Mouse (Mus musculus): ENCODE measurements around the gene Slc51b. TPM values are rescaled to one million over a fixed set of nuclear protein-coding genes. Genes with fewer than 3 reads are reported as not detected.

Slc51b gene
- total RNA-seq, 2 experiments from 2014 or later: not detected

GRCm38 (mm10) chr9:65372449-65372848 lies 50.3 kb downstream of the Slc51b start:
- DNase-seq: peak; percentile 27 to 66

DNA sequence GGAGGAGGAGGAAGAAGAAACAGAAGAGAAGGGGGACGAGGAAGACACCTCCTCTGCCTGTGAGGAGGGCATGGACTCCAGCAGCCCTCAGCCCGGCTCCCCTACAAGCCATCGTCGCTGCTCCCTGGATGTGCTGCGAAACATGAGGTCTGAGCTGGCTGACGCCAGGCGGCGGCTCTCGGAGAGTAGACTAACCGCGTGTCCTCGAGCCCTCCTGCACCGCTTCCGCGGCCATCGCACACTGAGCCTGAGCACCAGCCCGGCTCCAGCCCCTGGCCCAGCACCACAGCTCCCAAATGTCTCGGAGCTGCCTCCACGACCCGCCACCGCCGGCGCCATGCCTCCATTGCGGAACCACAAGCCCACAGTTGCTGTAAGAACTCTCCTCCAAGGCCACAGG lies 51.0 kb downstream of the Slc51b start:
- DNase-seq: no peak

DNA sequence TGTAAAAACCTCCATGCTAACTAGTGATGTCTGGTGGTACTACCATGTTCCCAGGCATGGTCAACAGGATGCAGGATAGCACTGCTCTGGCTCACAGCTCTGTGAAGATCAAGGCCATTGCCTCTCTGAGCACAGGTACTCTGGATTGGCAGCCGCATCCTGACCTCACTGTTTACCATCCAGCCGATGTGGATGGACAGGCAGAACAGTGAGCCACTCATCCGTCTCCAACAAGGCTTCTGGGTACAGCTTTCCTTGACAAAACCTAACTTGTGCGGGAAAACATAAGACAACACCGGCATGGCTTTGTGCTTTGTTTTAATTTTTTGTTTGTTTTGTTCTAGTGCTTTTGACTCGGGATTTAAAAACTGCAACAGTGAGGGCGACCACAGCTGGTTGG lies 57.0 kb downstream of the Slc51b start:
- no peak for DNase-seq

- DNase-seq: no peak
Observed at GRCm38 (mm10) chr9:65363684-65364083, 59.1 kb downstream of the Slc51b start.

Other genes starting within 250 kb of the Slc51b start
- gene Parp16, start 227.6 kb downstream of the Slc51b start, total RNA-seq (2021): 1 to 10 TPM; 2.3 to 2.9 TPM
- gene Cilp, start 157.8 kb downstream of the Slc51b start, total RNA-seq (2021): 1 to 10 TPM; 2.8 to 3.3 TPM
- 100 to 1,000 TPM; 117 to 125 TPM for gene Clpx, start 128.7 kb downstream of the Slc51b start, total RNA-seq (2021)
- gene Pdcd7, start 76.9 kb downstream of the Slc51b start, total RNA-seq (2021): 10 to 100 TPM; 14.4 to 18.4 TPM
- gene Ubap1l, start 61.9 kb downstream of the Slc51b start, total RNA-seq (2021): not detected
- gene Kbtbd13, start 31.3 kb downstream of the Slc51b start, total RNA-seq (2021): 1 to 10 TPM; 1.5 to 1.6 TPM
- gene Rasl12, start 24.4 kb downstream of the Slc51b start, total RNA-seq (2021): 1 to 10 TPM; 5.6 to 6.4 TPM
- gene Mtfmt, start 12.8 kb upstream of the Slc51b start, total RNA-seq (2021): 1 to 10 TPM; 6.3 to 6.9 TPM
- 10 to 100 TPM; 16.0 to 22.0 TPM for gene Spg21, start 38.0 kb upstream of the Slc51b start, total RNA-seq (2021)
- gene Ankdd1a, start 97.2 kb upstream of the Slc51b start, total RNA-seq (2021): not detected
- gene Plekho2, start 157.1 kb upstream of the Slc51b start, total RNA-seq (2021): 1 to 10 TPM; 8.8 to 9.3 TPM
- not detected for gene Pif1, start 164.2 kb upstream of the Slc51b start, total RNA-seq (2021)
- 10 to 100 TPM; 29.7 to 30.8 TPM for gene Rbpms2, start 206.7 kb upstream of the Slc51b start, total RNA-seq (2021)
- 100 to 1,000 TPM; 201 to 238 TPM for gene Oaz2, start 245.0 kb upstream of the Slc51b start, total RNA-seq (2021)